Mouse (Mus musculus) lung, embryonic 14.5 days (tissue): ENCODE results near the gene Gucd1. TPM values are rescaled to one million over a fixed set of nuclear protein-coding genes. Genes with fewer than 3 reads are reported as not detected.
"Not testable (repeated sequence)": the region's sequence is repeated elsewhere in the genome, so short reads cannot be mapped to it uniquely, and the experiment has no call there.

ENCODE experiments used
- ATAC-seq: fragments of 200-750 bp; cut with Nextera tagmentation; 2 replicates; pipeline ENCODE4 v1.8.0; 2017; ENCODE audit warnings: mild to moderate bottlenecking, moderate TSS enrichment, moderate library complexity; ENCODE audit not compliant: insufficient read depth
- DNase-seq: peaks from one replicate; pipeline ENCODE4 v3.0.0-alpha.2; 2015
- H3K27ac ChIP-seq: fragments of 300-500 bp; sonication (generic); 2 replicates; pipeline ENCODE4 v1.5.1; 2014; ENCODE audit warnings: low read depth, mild to moderate bottlenecking, moderate library complexity
- H3K27me3 ChIP-seq: fragments of 300-500 bp; sonication (generic); 2 replicates; pipeline ENCODE4 v1.6.1; 2014; ENCODE audit warnings: low read length, control low read depth; ENCODE audit not compliant: insufficient read depth
- H3K36me3 ChIP-seq: fragments of 300-500 bp; sonication (generic); 2 replicates; pipeline ENCODE4 v1.6.1; 2014; ENCODE audit warnings: control low read depth; ENCODE audit not compliant: insufficient read depth
- H3K4me1 ChIP-seq: fragments of 300-500 bp; sonication (generic); 2 replicates; pipeline ENCODE4 v1.6.1; 2014; ENCODE audit warnings: antibody characterized with exemption, control low read depth; ENCODE audit not compliant: insufficient read depth
- H3K4me2 ChIP-seq: fragments of 300-500 bp; sonication (generic); 2 replicates; pipeline ENCODE4 v1.6.1; 2014; ENCODE audit warnings: mild to moderate bottlenecking
- H3K4me3 ChIP-seq: fragments of 300-500 bp; sonication (generic); 2 replicates; pipeline ENCODE4 v1.5.1; 2014; ENCODE audit warnings: low read depth, low read length
- H3K9ac ChIP-seq: fragments of 300-500 bp; sonication (generic); 2 replicates; pipeline ENCODE4 v1.6.1; 2014
- H3K9me3 ChIP-seq: fragments of 300-500 bp; sonication (generic); 2 replicates; pipeline ENCODE4 v1.6.1; 2016; ENCODE audit warnings: low read depth, low read length, control low read depth
- CTCF ChIP-seq: IDR thresholded peaks from 2 replicates; pipeline ENCODE4 v1.5.1; 2016; ENCODE audit warnings: antibody characterized with exemption, low read depth
- WGBS: fragments of 180-500 bp; shearing (Covaris S2); extraction: QIAGEN DNeasy Blood & Tissue Kit; methylation state at CpG from one replicate; pipeline ENCODE4 v1.1.7; 2014; 5-methylcytosine and 5-hydroxymethylcytosine counted together
- polyA plus RNA-seq: library from polyadenylated mRNA; unstranded; fragments of >200 nt; fragmentation: Nextera tagmentation; extraction: Ambion mirVana; gene quantifications from 2 replicates; pipeline ENCODE4 v1.2.1, GENCODE M21; 2014

Gucd1 gene
- polyA plus RNA-seq, 1 experiment from 2014 or later, result 32.6 TPM

- Histone ChIP-seq H3K4me3 (no peak overlapping the region), H3K4me1 (no peaks in the 10 kb centered on the region), H3K9me3 (no peaks in the 10 kb centered on the region), H3K9ac (no peak overlapping the region), H3K4me2 (no peak overlapping the region), H3K36me3 (no peaks in the 10 kb centered on the region), H3K27me3 (no peaks in the 10 kb centered on the region), H3K27ac (no peak overlapping the region)
- WGBS, result 67% methylated on average over 10 of the region's 10 CpGs
- DNase-seq, result no peak
- TF ChIP-seq CTCF, result no peak
- no peak for ATAC-seq
Observed at GRCm38 (mm10) chr10:75378688-75379087, 139.1 kb downstream of the Gucd1 start.

- ATAC-seq (peak; percentile 87), DNase-seq (peak; percentile 59)
- H3K4me2 ChIP-seq, H3K4me1 ChIP-seq, H3K27me3 ChIP-seq, H3K9me3 ChIP-seq, H3K4me3 ChIP-seq, H3K36me3 ChIP-seq, H3K9ac ChIP-seq, H3K27ac ChIP-seq: not testable (repeated sequence)
- 50% methylated on average over 12 of the region's 19 CpGs for WGBS
Observed at GRCm38 (mm10) chr10:75373655-75374351, 144.0 kb downstream of the Gucd1 start.

GRCm38 (mm10) chr10:75365231-75365633 lies 152.5 kb downstream of the Gucd1 start:
- ATAC-seq (0 out of 2 replicates have a peak, but pooled peaks have one; percentile 7), DNase-seq (no peak)
- whole genome bisulfite sequencing, result 49% methylated on average over 6 of the region's 6 CpGs
- TF ChIP-seq CTCF, result no peak
- H3K9me3 ChIP-seq, result no peaks in the 10 kb centered on the region
- H3K36me3 ChIP-seq, result no peaks in the 10 kb centered on the region
- no peak overlapping the region for H3K27ac ChIP-seq
- no peaks in the 10 kb centered on the region for H3K4me1 ChIP-seq
- H3K9ac ChIP-seq, result no peak overlapping the region
- H3K27me3 ChIP-seq, result no peaks in the 10 kb centered on the region
- H3K4me3 ChIP-seq, result no peak overlapping the region
- H3K4me2 ChIP-seq, result peak overlapping the region; percentile 23; the same call in 1 of the 2 replicates

- H3K9me3 ChIP-seq, result no peaks in the 10 kb centered on the region
- no peaks in the 10 kb centered on the region for H3K27me3 ChIP-seq
- H3K4me1 ChIP-seq, result no peaks in the 10 kb centered on the region
- whole genome bisulfite sequencing, result 68% methylated on average over 9 of the region's 9 CpGs
- TF ChIP-seq CTCF, result no peak
- H3K9ac ChIP-seq, result no peak overlapping the region
- H3K36me3 ChIP-seq, result no peaks in the 10 kb centered on the region
- 0 out of 2 replicates have a peak, but pooled peaks have one; percentile 5 for ATAC-seq
- no peak overlapping the region for H3K4me3 ChIP-seq
- DNase-seq, result no peak
- H3K27ac ChIP-seq, result peak overlapping the region; percentile 58; the same call in 1 of the 2 replicates
- H3K4me2 ChIP-seq, result no peak overlapping the region
Observed at GRCm38 (mm10) chr10:75364796-75365195, 153.0 kb downstream of the Gucd1 start.

- not testable (repeated sequence) for H3K27me3 ChIP-seq, H3K36me3 ChIP-seq, H3K9me3 ChIP-seq, H3K4me2 ChIP-seq, H3K9ac ChIP-seq, H3K4me1 ChIP-seq, H3K4me3 ChIP-seq
- ATAC-seq, result peak; percentile 94
- H3K27ac ChIP-seq, result peak overlapping the region; percentile 64; the same call in 1 of the 2 replicates
- 7% methylated on average over 1 of the region's 1 CpGs for WGBS
- DNase-seq, result peak; percentile 82
Observed at GRCm38 (mm10) chr10:75364214-75364690, 153.5 kb downstream of the Gucd1 start.

GRCm38 (mm10) chr10:75355341-75355740 lies 162.4 kb downstream of the Gucd1 start:
- H3K9ac ChIP-seq, result no peak overlapping the region
- no peaks in the 10 kb centered on the region for H3K4me1 ChIP-seq
- no peaks in the 10 kb centered on the region for H3K36me3 ChIP-seq
- H3K27ac ChIP-seq, result no peak overlapping the region
- H3K9me3 ChIP-seq, result no peaks in the 10 kb centered on the region
- no peak overlapping the region for H3K4me3 ChIP-seq
- H3K4me2 ChIP-seq, result no peak overlapping the region
- no peak for TF ChIP-seq CTCF
- no peaks in the 10 kb centered on the region for H3K27me3 ChIP-seq
- WGBS, result 61% methylated on average over 4 of the region's 4 CpGs
- DNase-seq, result no peak
- no peak for ATAC-seq

- not testable (repeated sequence) for H3K36me3 ChIP-seq, H3K4me2 ChIP-seq, H3K4me3 ChIP-seq, H3K27me3 ChIP-seq, H3K4me1 ChIP-seq, H3K27ac ChIP-seq, DNase-seq, H3K9me3 ChIP-seq, H3K9ac ChIP-seq
- ATAC-seq, result peak; percentile 44; the same call in 1 of the 2 replicates
- 40% methylated on average over 7 of the region's 9 CpGs for WGBS
Observed at GRCm38 (mm10) chr10:75353838-75354241, 163.9 kb downstream of the Gucd1 start.
